Mouse (Mus musculus): ENCODE measurements around the gene Nav2. TPM values are rescaled to one million over a fixed set of nuclear protein-coding genes. Genes with fewer than 3 reads are reported as not detected.

Gene Nav2
- polyA plus RNA-seq, 1 experiment from 2014 or later, result 28.1 TPM

DNA sequence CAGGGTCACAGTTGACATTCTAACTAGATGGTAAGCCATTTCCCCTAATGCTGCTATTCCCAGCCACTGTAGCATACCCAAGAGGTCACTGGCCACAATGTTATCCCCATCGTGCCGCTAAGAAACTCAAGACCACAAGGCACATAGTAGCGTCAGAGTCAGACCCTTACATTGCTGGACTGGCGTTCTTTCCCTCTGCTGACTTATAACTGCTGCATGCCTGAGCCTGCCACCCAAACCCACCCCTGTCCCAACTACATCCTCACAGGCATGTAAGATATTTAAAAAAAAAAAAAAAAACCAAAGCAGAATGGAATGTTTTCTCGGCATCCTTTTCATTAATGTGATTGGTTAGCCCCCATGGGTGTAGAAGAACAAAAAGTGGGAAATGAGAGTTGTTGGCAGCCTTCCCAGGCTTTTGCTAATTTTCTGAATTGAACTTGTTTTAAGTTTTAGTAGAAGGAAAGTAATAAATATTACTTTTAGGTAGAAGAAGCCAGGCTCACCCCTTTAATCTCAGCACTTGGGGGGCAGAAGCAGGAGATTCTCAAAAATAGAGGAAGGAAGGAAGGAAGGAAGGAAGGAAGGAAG lies 678.1 kb downstream of the Nav2 start:
- no peak for ATAC-seq (ENCODE audit: insufficient number of reproducible peaks, low FRiP score)
- 80% methylated on average over 5 of the region's 5 CpGs for WGBS
- peaks cover 91% of the 10 kb centered on the region for H3K36me3 ChIP-seq

GRCm38 (mm10) chr7:49589635-49590034 lies 681.1 kb downstream of the Nav2 start:
- no peak overlapping the region for H3K4me2 ChIP-seq
- H3K4me1 ChIP-seq (replicated peaks), result no peaks in the 10 kb centered on the region
- no peaks in the 10 kb centered on the region for H3K9me3 ChIP-seq (replicated peaks)
- no peak for ATAC-seq (ENCODE audit: insufficient number of reproducible peaks, low FRiP score)
- peaks cover 91% of the 10 kb centered on the region for H3K36me3 ChIP-seq
- H3K27me3 ChIP-seq (replicated peaks), result no peaks in the 10 kb centered on the region
- H3K4me3 ChIP-seq, result no peak overlapping the region
- WGBS, result 88% methylated on average over 8 of the region's 8 CpGs
- no peak overlapping the region for H3K27ac ChIP-seq (ENCODE audit: poor library complexity, severe bottlenecking)
- H3K9ac ChIP-seq, result no peak overlapping the region

More for the DNA sequence above, 678.1 kb downstream of the Nav2 start:
- Histone ChIP-seq H3K4me1 (replicated peaks) (no peaks in the 10 kb centered on the region), H3K27me3 (replicated peaks) (no peaks in the 10 kb centered on the region), H3K4me2 (no peak overlapping the region), H3K9ac (no peak overlapping the region), H3K9me3 (replicated peaks) (no peaks in the 10 kb centered on the region), H3K27ac (ENCODE audit: poor library complexity, severe bottlenecking) (no peak overlapping the region), H3K4me3 (no peak overlapping the region)

DNA sequence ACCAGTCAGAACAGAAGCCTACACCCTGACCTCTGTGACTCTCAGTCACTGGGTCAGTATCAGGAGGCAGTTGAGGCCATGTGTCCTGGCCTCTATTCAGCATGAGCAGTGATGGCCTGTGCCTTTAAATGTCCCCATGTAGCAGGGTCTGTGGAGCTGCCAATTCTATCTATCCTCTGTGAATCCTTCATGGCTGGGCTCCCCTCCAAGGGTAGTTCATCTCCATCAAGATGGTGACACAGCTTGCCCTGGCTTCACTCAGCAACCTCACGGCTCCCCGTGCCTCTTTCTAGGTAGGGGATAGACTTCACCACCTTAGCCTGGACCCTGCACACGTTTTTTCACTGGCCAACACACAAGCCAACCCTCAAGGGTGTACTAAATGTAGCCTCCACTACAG lies 689.3 kb downstream of the Nav2 start:
- no peak overlapping the region for H3K4me2 ChIP-seq
- H3K36me3 ChIP-seq, result peaks cover 95% of the 10 kb centered on the region
- no peak overlapping the region for H3K27ac ChIP-seq (ENCODE audit: poor library complexity, severe bottlenecking)
- ATAC-seq (ENCODE audit: insufficient number of reproducible peaks, low FRiP score), result no peak
- H3K4me3 ChIP-seq, result no peak overlapping the region
- no peaks in the 10 kb centered on the region for H3K9me3 ChIP-seq (replicated peaks)
- peaks cover 24% of the 10 kb centered on the region for H3K4me1 ChIP-seq (replicated peaks)
- 83% methylated on average over 3 of the region's 3 CpGs for WGBS
- H3K9ac ChIP-seq, result no peak overlapping the region
- no peaks in the 10 kb centered on the region for H3K27me3 ChIP-seq (replicated peaks)

DNA sequence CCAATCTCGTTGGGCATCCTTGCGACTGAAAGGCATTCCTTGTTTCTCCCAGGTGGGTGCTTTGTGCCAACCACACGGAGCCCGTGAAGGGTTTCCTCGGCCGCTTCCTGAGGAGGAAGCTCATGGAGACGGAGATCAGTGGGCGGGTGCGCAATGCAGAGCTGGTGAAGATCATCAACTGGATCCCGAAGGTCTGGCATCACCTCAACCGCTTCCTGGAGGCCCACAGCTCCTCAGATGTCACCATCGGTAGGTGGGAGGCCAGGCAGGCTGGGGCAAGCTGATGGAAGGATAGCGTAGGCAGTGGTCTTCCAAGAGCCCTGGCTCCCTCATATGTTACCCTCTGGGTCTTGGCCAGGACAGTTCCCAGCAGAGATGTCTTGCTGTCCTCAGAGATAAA lies 689.7 kb downstream of the Nav2 start:
- Histone ChIP-seq H3K4me2 (no peak overlapping the region), H3K9me3 (replicated peaks) (no peaks in the 10 kb centered on the region), H3K36me3 (peaks cover 95% of the 10 kb centered on the region), H3K4me1 (replicated peaks) (peaks cover 24% of the 10 kb centered on the region), H3K4me3 (no peak overlapping the region), H3K27me3 (replicated peaks) (no peaks in the 10 kb centered on the region), H3K27ac (ENCODE audit: poor library complexity, severe bottlenecking) (no peak overlapping the region), H3K9ac (no peak overlapping the region)
- ATAC-seq (ENCODE audit: insufficient number of reproducible peaks, low FRiP score), result no peak
- 86% methylated on average over 13 of the region's 13 CpGs for WGBS

- Histone ChIP-seq H3K27me3 (replicated peaks) (no peaks in the 10 kb centered on the region), H3K4me2 (no peak overlapping the region), H3K9me3 (replicated peaks) (no peaks in the 10 kb centered on the region), H3K4me3 (no peak overlapping the region), H3K27ac (ENCODE audit: poor library complexity, severe bottlenecking) (0 out of 2 replicates have a peak overlapping the region, but pooled peaks have one; percentile 21), H3K9ac (no peak overlapping the region), H3K36me3 (peaks cover 93% of the 10 kb centered on the region), H3K4me1 (replicated peaks) (peaks cover 24% of the 10 kb centered on the region)
- WGBS, result 77% methylated on average over 3 of the region's 3 CpGs
- 0 out of 2 replicates have a peak, but pooled peaks have one; percentile 18 for ATAC-seq (ENCODE audit: insufficient number of reproducible peaks, low FRiP score)
Observed at GRCm38 (mm10) chr7:49599950-49600349, 691.4 kb downstream of the Nav2 start.

- WGBS, result 43% methylated on average over 13 of the region's 13 CpGs
- Histone ChIP-seq H3K36me3 (peaks cover 94% of the 10 kb centered on the region), H3K4me3 (no peak overlapping the region), H3K27ac (ENCODE audit: poor library complexity, severe bottlenecking) (no peak overlapping the region), H3K9me3 (replicated peaks) (no peaks in the 10 kb centered on the region), H3K9ac (no peak overlapping the region), H3K27me3 (replicated peaks) (no peaks in the 10 kb centered on the region), H3K4me2 (no peak overlapping the region), H3K4me1 (replicated peaks) (peaks cover 30% of the 10 kb centered on the region)
- no peak for ATAC-seq (ENCODE audit: insufficient number of reproducible peaks, low FRiP score)
Observed at GRCm38 (mm10) chr7:49601191-49601975, 692.9 kb downstream of the Nav2 start.

DNA sequence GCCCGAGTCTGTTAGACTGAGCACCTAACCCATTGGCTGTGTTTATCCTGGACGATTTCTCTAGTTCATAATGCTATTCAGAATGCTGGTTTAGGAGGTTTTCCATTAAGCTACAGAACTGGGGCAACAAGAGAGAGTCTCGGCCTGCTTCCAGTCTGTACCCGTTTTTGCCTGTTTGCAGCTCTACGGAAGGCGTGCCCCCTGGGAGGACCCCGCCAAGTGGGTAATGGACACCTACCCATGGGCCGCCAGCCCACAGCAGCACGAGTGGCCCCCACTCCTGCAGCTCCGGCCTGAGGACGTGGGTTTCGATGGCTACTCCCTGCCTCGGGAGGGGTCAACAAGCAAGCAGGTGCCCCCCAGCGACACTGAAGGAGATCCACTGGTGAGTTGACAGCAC lies 695.7 kb downstream of the Nav2 start:
- Histone ChIP-seq H3K27me3 (replicated peaks) (no peaks in the 10 kb centered on the region), H3K27ac (ENCODE audit: poor library complexity, severe bottlenecking) (no peak overlapping the region), H3K36me3 (peaks cover 91% of the 10 kb centered on the region), H3K4me3 (no peak overlapping the region), H3K9me3 (replicated peaks) (no peaks in the 10 kb centered on the region), H3K4me1 (replicated peaks) (peaks cover 17% of the 10 kb centered on the region), H3K4me2 (no peak overlapping the region), H3K9ac (no peak overlapping the region)
- no peak for ATAC-seq (ENCODE audit: insufficient number of reproducible peaks, low FRiP score)
- 87% methylated on average over 14 of the region's 14 CpGs for WGBS

DNA sequence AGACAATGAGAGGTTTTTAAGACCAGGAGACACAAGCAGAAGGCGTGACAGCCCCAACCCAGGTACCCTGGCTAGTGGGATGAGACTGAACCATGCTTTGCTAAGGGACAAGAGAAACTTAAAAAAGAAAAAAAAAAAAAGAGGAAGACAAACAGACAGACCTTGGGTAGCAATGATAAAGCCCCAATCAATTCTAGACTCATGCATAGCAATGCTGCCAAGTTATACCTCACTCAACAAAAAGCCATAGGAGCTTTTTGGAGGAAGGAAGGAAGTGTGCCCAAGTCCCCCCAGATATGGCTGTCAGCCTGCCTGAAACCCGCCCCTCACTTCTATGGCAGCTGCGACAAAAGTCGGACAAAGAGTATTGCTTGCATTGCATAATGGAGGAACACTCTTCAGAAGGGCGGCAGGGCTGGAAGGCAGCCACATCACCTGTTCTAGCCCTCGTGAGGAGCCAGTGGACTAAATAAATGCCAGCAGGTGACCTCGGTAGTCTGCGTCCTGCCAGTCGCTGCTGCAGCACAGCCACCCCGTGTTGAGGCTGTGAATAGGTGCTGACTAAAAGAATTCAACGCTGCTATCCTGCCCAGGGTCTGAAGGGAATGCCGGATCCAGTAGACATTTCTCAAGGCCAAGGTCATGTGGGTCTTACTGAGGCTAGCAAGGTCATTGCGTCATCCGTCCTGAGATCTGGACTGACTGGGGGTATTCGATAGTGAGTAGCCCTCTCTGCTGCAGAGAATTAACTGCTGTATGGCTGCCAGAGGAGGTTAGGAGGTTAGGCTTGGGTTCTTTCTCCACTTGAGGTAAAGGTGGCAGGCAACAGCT lies 696.7 kb downstream of the Nav2 start:
- Histone ChIP-seq H3K9ac (no peak overlapping the region), H3K27ac (ENCODE audit: poor library complexity, severe bottlenecking) (no peak overlapping the region), H3K36me3 (peaks cover 82% of the 10 kb centered on the region), H3K4me2 (no peak overlapping the region), H3K27me3 (replicated peaks) (no peaks in the 10 kb centered on the region), H3K9me3 (replicated peaks) (no peaks in the 10 kb centered on the region), H3K4me3 (no peak overlapping the region), H3K4me1 (replicated peaks) (peaks cover 8% of the 10 kb centered on the region; the same call in 1 of the 2 replicates)
- 72% methylated on average over 15 of the region's 15 CpGs for WGBS
- ATAC-seq (ENCODE audit: insufficient number of reproducible peaks, low FRiP score), result no peak

- WGBS, result 10% methylated on average over 6 of the region's 7 CpGs
Observed at GRCm38 (mm10) chr7:49616258-49616735, 707.8 kb downstream of the Nav2 start.

GRCm38 (mm10) chr7:49617087-49617486 lies 708.6 kb downstream of the Nav2 start:
- no peak overlapping the region for H3K4me2 ChIP-seq
- no peak overlapping the region for H3K27ac ChIP-seq (ENCODE audit: poor library complexity, severe bottlenecking)

More at GRCm38 (mm10) chr7:49616258-49616735, 707.8 kb downstream of the Nav2 start:
- peak overlapping the region; percentile 57 for H3K4me2 ChIP-seq
- H3K27ac ChIP-seq (ENCODE audit: poor library complexity, severe bottlenecking), result no peak overlapping the region
- H3K4me1 ChIP-seq (replicated peaks), result 0 out of 2 replicates have a peak, but pooled peaks cover 3% of the 10 kb centered on the region
- 0 out of 2 replicates have a peak, but pooled peaks have one; percentile 45 for ATAC-seq (ENCODE audit: insufficient number of reproducible peaks, low FRiP score)
- H3K9me3 ChIP-seq (replicated peaks), result no peaks in the 10 kb centered on the region
- H3K9ac ChIP-seq, result no peak overlapping the region
- peaks cover 28% of the 10 kb centered on the region for H3K27me3 ChIP-seq (replicated peaks)
- H3K36me3 ChIP-seq, result no peaks in the 10 kb centered on the region
- H3K4me3 ChIP-seq, result no peak overlapping the region

GRCm38 (mm10) chr7:49620160-49620559 lies 711.6 kb downstream of the Nav2 start:
- Histone ChIP-seq H3K27me3 (replicated peaks) (peaks cover 42% of the 10 kb centered on the region), H3K27ac (ENCODE audit: poor library complexity, severe bottlenecking) (no peak overlapping the region), H3K4me1 (replicated peaks) (0 out of 2 replicates have a peak, but pooled peaks cover 3% of the 10 kb centered on the region), H3K9ac (no peak overlapping the region), H3K4me3 (no peak overlapping the region), H3K4me2 (no peak overlapping the region), H3K36me3 (no peaks in the 10 kb centered on the region), H3K9me3 (replicated peaks) (no peaks in the 10 kb centered on the region)
- 81% methylated on average over 1 of the region's 1 CpGs for WGBS
- no peak for ATAC-seq (ENCODE audit: insufficient number of reproducible peaks, low FRiP score)

More at GRCm38 (mm10) chr7:49617087-49617486, 708.6 kb downstream of the Nav2 start:
- H3K36me3 ChIP-seq, result no peaks in the 10 kb centered on the region
- 0 out of 2 replicates have a peak, but pooled peaks cover 3% of the 10 kb centered on the region for H3K4me1 ChIP-seq (replicated peaks)
- 72% methylated on average over 4 of the region's 4 CpGs for WGBS
- H3K4me3 ChIP-seq, result no peak overlapping the region
- no peaks in the 10 kb centered on the region for H3K9me3 ChIP-seq (replicated peaks)
- no peak overlapping the region for H3K9ac ChIP-seq
- peaks cover 28% of the 10 kb centered on the region for H3K27me3 ChIP-seq (replicated peaks)
- no peak for ATAC-seq (ENCODE audit: insufficient number of reproducible peaks, low FRiP score)
